Comparison of ENCODE assay signal across 9 mouse cellular contexts in the genomic region with DNA sequence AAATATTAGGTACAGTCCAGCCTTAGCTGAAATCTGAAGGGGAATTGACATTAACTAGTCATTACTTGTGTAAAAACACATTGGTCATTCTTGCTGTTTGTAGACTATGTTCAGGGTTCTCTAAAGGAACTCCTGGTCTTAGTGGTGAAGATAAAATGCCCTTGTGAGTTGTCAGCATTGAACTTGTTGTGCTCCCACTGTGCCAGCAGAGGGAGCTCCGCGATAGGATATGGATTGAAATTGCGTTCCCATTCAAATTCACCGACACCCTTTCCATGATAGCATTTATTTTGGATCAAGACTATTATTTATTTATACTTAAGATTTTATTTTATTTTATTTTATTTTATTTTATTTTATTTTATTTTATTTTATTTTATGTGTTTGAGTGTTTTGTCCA. TPM values are rescaled to one million over a fixed set of nuclear protein-coding genes. Genes with fewer than 3 reads are reported as not detected.
DNase-seq lines count a peak whose midpoint lies in the region; ATAC-seq lines count a peak whose summit lies in the region.
"Had no signal": no experiment of that assay in that cellular context is flagged by ENCODE, and none has a peak within 500 bp of the region (broad histone marks: within the 10 kb centered on the region; RNA-seq: fewer than 3 reads in every experiment).

No protein-coding gene starts in this region.

- peaks cover 20% of the 10 kb centered on the region for H3K4me1 ChIP-seq in midbrain, embryonic 10.5 days
- H3K4me1 ChIP-seq in midbrain, embryonic 16.5 days (ENCODE audit: control insufficient read depth, insufficient read depth, low read length), result no peaks in the 10 kb centered on the region

- no peaks in the 10 kb centered on the region for H3K27me3 ChIP-seq in midbrain, embryonic 10.5 days (ENCODE audit: low read depth, poor library complexity, severe bottlenecking)
- no peaks in the 10 kb centered on the region for H3K27me3 ChIP-seq in midbrain, embryonic 16.5 days (ENCODE audit: control insufficient read depth, insufficient read depth, low read depth, low read length)

- DNase-seq in midbrain, embryonic 10.5 days (ENCODE audit: low spot score), result peak; percentile 40
- peak; percentile 84 for DNase-seq in NIH3T3 (ENCODE audit: low read depth)
- DNase-seq in cerebellum, adult 18-20 months, result peak; percentile 61 to 79
- DNase-seq in layer of hippocampus, postnatal 10 days (ENCODE audit: low spot score in 2 of 2), result peak; percentile 82 to 83
- DNase-seq in mesoderm, embryonic 11.5 days (ENCODE audit: low read depth, low spot score), result peak; percentile 54
- DNase-seq in thymus, postnatal 4 days, result peak; percentile 76

- H3K9ac ChIP-seq in midbrain, embryonic 16.5 days (ENCODE audit: low read depth, low read length), result no peak overlapping the region

- WGBS in midbrain, embryonic 10.5 days, result 49% methylated on average over 4 of the region's 4 CpGs
- WGBS in midbrain, embryonic 16.5 days, result 30% methylated on average over 4 of the region's 4 CpGs

- H3K36me3 ChIP-seq in midbrain, embryonic 10.5 days, result peaks cover 88% of the 10 kb centered on the region
- peaks cover 21% of the 10 kb centered on the region for H3K36me3 ChIP-seq in midbrain, embryonic 16.5 days (ENCODE audit: control insufficient read depth, insufficient read depth, low read length)

- no peaks in the 10 kb centered on the region for H3K9me3 ChIP-seq in midbrain, embryonic 10.5 days (replicated peaks)
- no peaks in the 10 kb centered on the region for H3K9me3 ChIP-seq in midbrain, embryonic 16.5 days (replicated peaks; ENCODE audit: control insufficient read depth, low read length, poor library complexity, severe bottlenecking)

- ATAC-seq in midbrain, embryonic 16.5 days, result no peak
- peak; percentile 75 for ATAC-seq in granulocyte monocyte progenitor cell, adult 5-6 weeks (replicated peaks; ENCODE audit: poor library complexity, severe bottlenecking)

- no peak overlapping the region for H3K4me3 ChIP-seq in midbrain, embryonic 10.5 days
- no peak overlapping the region for H3K4me3 ChIP-seq in midbrain, embryonic 16.5 days (ENCODE audit: low read depth, low read length)
- H3K4me3 ChIP-seq: myocyte had no signal

- H3K4me2 ChIP-seq in midbrain, embryonic 16.5 days (ENCODE audit: low read length), result no peak overlapping the region

- H3K27ac ChIP-seq in midbrain, embryonic 10.5 days (replicated peaks), result no peak overlapping the region
- H3K27ac ChIP-seq in midbrain, embryonic 16.5 days (ENCODE audit: low read length), result no peak overlapping the region

RNA-seq across cellular contexts. Expression of gene Tomm34, which starts 32.5 kb away (rescaled TPM):
- 58.7 and 60.0 TPM in 2 replicates for polyA plus RNA-seq in midbrain, embryonic 10.5 days (2016; fragmentation: Nextera tagmentation; extraction: Ambion mirVana)
- polyA plus RNA-seq in midbrain, embryonic 16.5 days (2015; fragmentation: Nextera tagmentation; extraction: Ambion mirVana), result 49.6 and 50.4 TPM in 2 replicates
- 58.6 and 64.2 TPM in 2 replicates for total RNA-seq in granulocyte monocyte progenitor cell, adult 5-6 weeks (2014; fragmentation: Nextera tagmentation)
- total RNA-seq in granulocyte monocyte progenitor cell, adult 5-6 weeks (2017), result 41.7 and 51.4 TPM in 2 replicates
- 10 to 100 TPM; 41.8 to 43.6 TPM for total RNA-seq in layer of hippocampus, postnatal 10 days (2021)

RNA-seq across cellular contexts. Expression of gene Stk4, which starts 33.4 kb away (rescaled TPM):
- polyA plus RNA-seq in midbrain, embryonic 10.5 days (2016; fragmentation: Nextera tagmentation; extraction: Ambion mirVana), result 33.9 and 34.7 TPM in 2 replicates
- 17.2 and 20.1 TPM in 2 replicates for polyA plus RNA-seq in midbrain, embryonic 16.5 days (2015; fragmentation: Nextera tagmentation; extraction: Ambion mirVana)
- total RNA-seq in granulocyte monocyte progenitor cell, adult 5-6 weeks (2014; fragmentation: Nextera tagmentation), result 132 and 145 TPM in 2 replicates
- total RNA-seq in granulocyte monocyte progenitor cell, adult 5-6 weeks (2017), result 123 and 133 TPM in 2 replicates
- total RNA-seq in layer of hippocampus, postnatal 10 days (2021), result 10 to 100 TPM; 36.7 to 41.4 TPM
